Mouse (Mus musculus) central nervous system, embryonic 11.5 days (tissue): ENCODE data around the gene Olfr251. TPM values are rescaled to one million over a fixed set of nuclear protein-coding genes. Genes with fewer than 3 reads are reported as not detected.

Experiments used
- polyA plus RNA-seq: library from polyadenylated mRNA; depleted of rRNA; stranded (reverse); fragments of >200 nt; gene quantifications from 2 replicates; pipeline ENCODE4 v1.2.3, GENCODE M21; 2012; rRNA removed

Gene Olfr251
- polyA plus RNA-seq, result not detected in 2 replicates

GRCm38 (mm10) chr9:38376786-38377185 lies at the start of gene Olfr251:
TSS of gene Olfr251 (plus strand) at chr9:38377086.

GRCm38 (mm10) chr9:38328760-38329159 lies 48.1 kb upstream of the Olfr251 start, which contains the start of gene Olfr25:
TSS of gene Olfr25 (plus strand) at chr9:38329060.

GRCm38 (mm10) chr9:38348111-38348510 lies 28.8 kb upstream of the Olfr251 start, which contains the start of gene Olfr898:
TSS of gene Olfr898 (plus strand) at chr9:38348411.

GRCm38 (mm10) chr9:38366596-38366995 lies 10.3 kb upstream of the Olfr251 start, which contains the start of gene Olfr250:
TSS of gene Olfr250 (plus strand) at chr9:38366896.

GRCm38 (mm10) chr9:38401398-38401797 lies 24.5 kb downstream of the Olfr251 start, which contains the start of gene Olfr147:
TSS of gene Olfr147 (plus strand) at chr9:38401698.

GRCm38 (mm10) chr9:38429155-38429554 lies 52.3 kb downstream of the Olfr251 start, which contains the start of gene Olfr901:
TSS of gene Olfr901 (plus strand) at chr9:38429455.

Other genes starting within 250 kb of the Olfr251 start
- not detected in 2 replicates for gene Olfr890, start 234.6 kb upstream of the Olfr251 start, polyA plus RNA-seq
- gene Olfr891, start 196.3 kb upstream of the Olfr251 start, polyA plus RNA-seq, result not detected in 2 replicates
- gene Olfr893, start 168.7 kb upstream of the Olfr251 start, polyA plus RNA-seq, result not detected in 2 replicates
- gene Olfr894, start 159.0 kb upstream of the Olfr251 start, polyA plus RNA-seq, result not detected in 2 replicates
- gene Olfr143, start 124.3 kb upstream of the Olfr251 start, polyA plus RNA-seq, result not detected in 2 replicates
- not detected in 2 replicates for gene Olfr895, start 109.2 kb upstream of the Olfr251 start, polyA plus RNA-seq
- gene Olfr896-ps1, start 86.0 kb upstream of the Olfr251 start, polyA plus RNA-seq, result not detected in 2 replicates
- not detected in 2 replicates for gene Olfr25, start 48.0 kb upstream of the Olfr251 start, polyA plus RNA-seq
- not detected in 2 replicates for gene Olfr898, start 28.7 kb upstream of the Olfr251 start, polyA plus RNA-seq
- not detected in 2 replicates for gene Olfr250, start 10.2 kb upstream of the Olfr251 start, polyA plus RNA-seq
- not detected in 2 replicates for gene Olfr147, start 24.6 kb downstream of the Olfr251 start, polyA plus RNA-seq
- gene Olfr901, start 52.4 kb downstream of the Olfr251 start, polyA plus RNA-seq, result not detected in 2 replicates
- gene Olfr902, start 70.6 kb downstream of the Olfr251 start, polyA plus RNA-seq, result not detected in 2 replicates
- gene Olfr904, start 86.1 kb downstream of the Olfr251 start, polyA plus RNA-seq, result not detected in 2 replicates
- gene Olfr905, start 94.0 kb downstream of the Olfr251 start, polyA plus RNA-seq, result not detected in 2 replicates
- gene Olfr906, start 110.0 kb downstream of the Olfr251 start, polyA plus RNA-seq, result not detected in 2 replicates
- gene Olfr907, start 118.7 kb downstream of the Olfr251 start, polyA plus RNA-seq, result not detected in 2 replicates
- not detected in 2 replicates for gene Olfr911-ps1, start 144.5 kb downstream of the Olfr251 start, polyA plus RNA-seq
- not detected in 2 replicates for gene Olfr910, start 160.8 kb downstream of the Olfr251 start, polyA plus RNA-seq
- gene Olfr912, start 203.1 kb downstream of the Olfr251 start, polyA plus RNA-seq, result not detected in 2 replicates
- gene Olfr913, start 215.7 kb downstream of the Olfr251 start, polyA plus RNA-seq, result not detected in 2 replicates
- not detected in 2 replicates for gene Olfr914, start 228.0 kb downstream of the Olfr251 start, polyA plus RNA-seq